Mouse (Mus musculus) cerebellum, adult 2 months (tissue): ENCODE measurements around the gene Plekha5. TPM values are rescaled to one million over a fixed set of nuclear protein-coding genes. Genes with fewer than 3 reads are reported as not detected.
"Not testable (repeated sequence)": the region's sequence is repeated elsewhere in the genome, so short reads cannot be mapped to it uniquely, and the experiment has no call there.

Source experiments
- DNase-seq, 2 experiments: peaks; one replicate each; pipeline ENCODE4 v3.0.0; 2021
- H3K27ac ChIP-seq: fragments of 200-500 bp; 2 replicates; pipeline ENCODE4 v1.5.1; 2012; ENCODE audit warnings: low read length, control low read depth, inconsistent platforms; ENCODE audit not compliant: insufficient read depth
- H3K27me3 ChIP-seq: fragments of 200-500 bp; 2 replicates; pipeline ENCODE4 v1.6.1; 2012; ENCODE audit warnings: inconsistent platforms, mild to moderate bottlenecking, low read length, moderate library complexity; ENCODE audit not compliant: control insufficient read depth, insufficient read depth
- H3K4me1 ChIP-seq: fragments of 200-500 bp; 2 replicates; pipeline ENCODE4 v1.6.1; 2011; ENCODE audit warnings: low read length; ENCODE audit not compliant: control insufficient read depth, insufficient read depth
- H3K4me3 ChIP-seq: fragments of 200-500 bp; replicated peaks from 2 replicates; pipeline ENCODE3; 2011; ENCODE audit warnings: mild to moderate bottlenecking, low read depth, low read length, control low read depth; ENCODE audit not compliant: insufficient read depth
- CTCF ChIP-seq: fragments of 200-500 bp; IDR thresholded peaks from 2 replicates; pipeline ENCODE4 v1.5.1; 2011; ENCODE audit warnings: low read depth, mild to moderate bottlenecking, control low read depth, low read length, moderate library complexity, borderline replicate concordance; ENCODE audit not compliant: insufficient read depth
- POLR2A ChIP-seq: fragments of 200-500 bp; IDR thresholded peaks from 2 replicates; pipeline ENCODE4 v1.6.1; 2011; ENCODE audit warnings: low read length, control low read depth, borderline replicate concordance; ENCODE audit not compliant: insufficient read depth
- WGBS: fragments of 180-500 bp; shearing (Covaris S2); methylation state at CpG from one replicate; pipeline ENCODE4 v1.1.7; 2018; 5-methylcytosine and 5-hydroxymethylcytosine counted together
- polyA plus RNA-seq: library from polyadenylated mRNA; depleted of rRNA; stranded (reverse); fragments of >200 nt; gene quantifications from 2 replicates; pipeline ENCODE4 v1.2.3, GENCODE M21; 2012

The Plekha5 gene
- polyA plus RNA-seq, 1 experiment: 118 TPM

GRCm38 (mm10) chr6:140580170-140580569 lies 156.3 kb downstream of the Plekha5 start:
- DNase-seq: no peak
- TF ChIP-seq CTCF: no peak
- TF ChIP-seq POLR2A: no peak
- Histone ChIP-seq H3K4me1 (peaks cover 2% of the 10 kb centered on the region; the same call in 1 of the 2 replicates), H3K27me3 (no peaks in the 10 kb centered on the region), H3K27ac (no peak overlapping the region), H3K4me3 (no peak overlapping the region)
- WGBS: 89% methylated on average over 4 of the region's 4 CpGs

DNA sequence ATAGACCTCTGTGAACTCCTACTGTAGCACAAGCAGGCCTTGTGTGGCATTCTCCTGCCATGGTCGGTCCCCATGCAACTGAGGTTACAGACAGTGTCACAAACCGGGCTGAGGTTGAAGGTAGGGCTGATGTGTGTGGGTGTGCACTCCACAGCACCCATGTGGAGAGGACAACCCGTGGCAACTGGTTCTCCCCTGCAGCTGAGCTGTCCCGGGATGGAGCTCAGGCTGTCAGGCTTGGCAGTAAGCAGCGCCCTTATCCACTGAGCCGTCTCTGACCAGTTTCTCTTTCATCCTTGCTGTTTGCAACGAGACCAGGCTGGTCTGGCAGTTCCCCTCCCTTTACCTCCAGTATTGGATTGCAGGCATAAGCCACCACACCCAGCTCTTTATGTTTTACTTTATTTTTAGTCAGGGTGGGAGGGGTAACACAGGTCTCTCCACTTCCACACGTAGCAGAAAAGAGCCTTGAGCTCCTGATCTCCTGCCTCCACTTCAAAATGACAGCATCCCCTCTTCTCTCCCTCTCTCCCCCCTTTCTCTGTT lies 162.9 kb downstream of the Plekha5 start:
- 84% methylated on average over 8 of the region's 8 CpGs for WGBS
- no peak overlapping the region for H3K4me3 ChIP-seq
- TF ChIP-seq CTCF: no peak
- TF ChIP-seq POLR2A: no peak

DNA sequence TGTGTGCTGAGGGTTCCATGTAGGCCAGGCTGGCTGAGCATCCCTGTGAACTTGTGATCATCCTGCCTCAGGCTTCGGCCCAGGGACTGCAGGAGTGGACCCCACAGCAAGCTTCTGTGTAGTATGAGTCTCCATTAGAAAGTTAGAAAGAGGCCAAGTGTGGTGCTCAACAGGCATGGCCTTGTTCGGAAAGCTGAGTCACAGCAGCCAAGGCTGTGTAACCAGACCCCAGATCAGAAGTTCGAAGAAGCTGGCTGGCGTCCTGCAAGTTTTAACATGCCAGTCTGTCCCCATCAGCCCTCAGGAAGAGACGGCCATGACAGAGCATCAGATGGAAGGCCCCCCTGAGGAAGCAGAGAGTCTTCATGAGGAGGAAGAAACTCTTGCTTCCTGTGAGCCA lies 167.5 kb downstream of the Plekha5 start:
- Histone ChIP-seq H3K27ac (no peak overlapping the region), H3K27me3 (no peaks in the 10 kb centered on the region), H3K4me3 (no peak overlapping the region), H3K4me1 (peaks cover 6% of the 10 kb centered on the region)
- 57% methylated on average over 5 of the region's 5 CpGs for WGBS
- no peak for DNase-seq
- no peak for TF ChIP-seq POLR2A
- TF ChIP-seq CTCF: no peak

More for the DNA sequence above, 162.9 kb downstream of the Plekha5 start:
- H3K4me1 ChIP-seq: no peaks in the 10 kb centered on the region
- DNase-seq: no peak
- H3K27ac ChIP-seq: no peak overlapping the region
- H3K27me3 ChIP-seq: no peaks in the 10 kb centered on the region

- Histone ChIP-seq H3K4me3 (no peak overlapping the region), H3K4me1 (peaks cover 6% of the 10 kb centered on the region), H3K27ac (no peak overlapping the region), H3K27me3 (no peaks in the 10 kb centered on the region)
- TF ChIP-seq POLR2A (no peak), CTCF (no peak)
- 82% methylated on average over 8 of the region's 8 CpGs for WGBS
- no peak for DNase-seq
Measured at GRCm38 (mm10) chr6:140592713-140593112, 168.9 kb downstream of the Plekha5 start.

GRCm38 (mm10) chr6:140593420-140594170 lies 169.7 kb downstream of the Plekha5 start:
- Histone ChIP-seq H3K27ac (peak overlapping the region; percentile 45; the same call in 1 of the 2 replicates), H3K4me1 (peaks cover 6% of the 10 kb centered on the region), H3K4me3 (no peak overlapping the region), H3K27me3 (no peaks in the 10 kb centered on the region)
- WGBS: 39% methylated on average over 17 of the region's 17 CpGs
- TF ChIP-seq CTCF: no peak
- TF ChIP-seq POLR2A: no peak
- DNase-seq: peak; percentile 63 to 74

DNA sequence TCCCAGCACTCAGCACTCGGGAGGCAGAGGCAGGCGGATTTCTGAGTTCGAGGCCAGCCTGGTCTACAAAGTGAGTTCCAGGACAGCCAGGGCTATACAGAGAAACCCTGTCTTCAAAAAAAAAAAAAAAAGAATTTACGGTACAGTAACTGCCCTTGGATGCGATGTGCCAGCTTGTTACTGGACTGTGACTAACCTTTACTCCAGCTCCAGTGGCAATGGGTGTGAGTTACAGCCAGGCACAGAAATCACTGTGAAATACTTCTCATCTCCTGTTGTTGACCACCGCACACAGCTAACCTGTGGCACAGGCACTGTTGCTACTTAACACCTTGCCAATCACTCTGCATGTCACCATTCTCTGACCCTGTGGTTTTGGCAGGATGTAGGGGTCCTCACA lies 171.7 kb downstream of the Plekha5 start:
- not testable (repeated sequence) for H3K27me3 ChIP-seq, H3K27ac ChIP-seq, H3K4me3 ChIP-seq, H3K4me1 ChIP-seq, DNase-seq
- 90% methylated on average over 6 of the region's 6 CpGs for WGBS

- no peak for DNase-seq
- no peak overlapping the region for H3K4me3 ChIP-seq
- TF ChIP-seq CTCF: no peak
- TF ChIP-seq POLR2A: no peak
- 58% methylated on average over 15 of the region's 15 CpGs for WGBS
- H3K27me3 ChIP-seq: no peaks in the 10 kb centered on the region
- peaks cover 6% of the 10 kb centered on the region for H3K4me1 ChIP-seq
- no peak overlapping the region for H3K27ac ChIP-seq
Measured at GRCm38 (mm10) chr6:140597381-140598329, 173.8 kb downstream of the Plekha5 start.
